Mouse (Mus musculus) forebrain, embryonic 13.5 days (tissue): ENCODE results near the gene Il17ra. TPM values are rescaled to one million over a fixed set of nuclear protein-coding genes. Genes with fewer than 3 reads are reported as not detected.

ENCODE experiments used
- ATAC-seq: fragments of 200-750 bp; cut with Nextera tagmentation; 2 replicates; pipeline ENCODE4 v1.8.0; 2017
- H3K27ac ChIP-seq: fragments of 300-500 bp; sonication (generic); 2 replicates; pipeline ENCODE4 v1.5.1; 2015; ENCODE audit warnings: inconsistent platforms, mild to moderate bottlenecking, moderate library complexity
- H3K27me3 ChIP-seq: fragments of 300-500 bp; sonication (generic); 2 replicates; pipeline ENCODE4 v1.6.1; 2015; ENCODE audit warnings: mild to moderate bottlenecking, inconsistent platforms
- H3K36me3 ChIP-seq: fragments of 300-500 bp; sonication (generic); 2 replicates; pipeline ENCODE4 v1.6.1; 2015; ENCODE audit warnings: mild to moderate bottlenecking, inconsistent platforms; ENCODE audit not compliant: poor library complexity, severe bottlenecking
- H3K4me1 ChIP-seq: fragments of 300-500 bp; sonication (generic); 2 replicates; pipeline ENCODE4 v1.6.1; 2015; ENCODE audit warnings: inconsistent platforms
- H3K4me2 ChIP-seq: fragments of 300-500 bp; sonication (generic); 2 replicates; pipeline ENCODE4 v1.6.1; 2015; ENCODE audit warnings: inconsistent platforms, mild to moderate bottlenecking, moderate library complexity
- H3K4me3 ChIP-seq: fragments of 300-500 bp; sonication (generic); 2 replicates; pipeline ENCODE4 v1.5.1; 2015; ENCODE audit warnings: mild to moderate bottlenecking, inconsistent platforms
- H3K9ac ChIP-seq: fragments of 300-500 bp; sonication (generic); 2 replicates; pipeline ENCODE4 v1.6.1; 2015; ENCODE audit warnings: mild to moderate bottlenecking, inconsistent platforms
- H3K9me3 ChIP-seq: fragments of 300-500 bp; sonication (generic); replicated peaks from 2 replicates; pipeline ENCODE4 v1.6.1; 2016; ENCODE audit warnings: inconsistent platforms
- WGBS: fragments of 180-500 bp; shearing (Covaris S2); methylation state at CpG from one replicate; pipeline ENCODE4 v1.1.7; 2015; 5-methylcytosine and 5-hydroxymethylcytosine counted together
- polyA plus RNA-seq: library from polyadenylated mRNA; unstranded; fragments of >200 nt; fragmentation: Nextera tagmentation; extraction: Ambion mirVana; gene quantifications from 2 replicates; pipeline ENCODE4 v1.2.1, GENCODE M21; 2015

Il17ra gene
- polyA plus RNA-seq, 1 experiment from 2014 or later = 4.4 TPM

GRCm38 (mm10) chr6:120473427-120473826 lies 10.4 kb downstream of the Il17ra start:
- Histone ChIP-seq H3K27me3 (no peaks in the 10 kb centered on the region), H3K9me3 (no peaks in the 10 kb centered on the region), H3K9ac (no peak overlapping the region), H3K4me2 (no peak overlapping the region), H3K36me3 (no peaks in the 10 kb centered on the region), H3K27ac (peak overlapping the region; percentile 41), H3K4me3 (no peak overlapping the region), H3K4me1 (peaks cover 28% of the 10 kb centered on the region)
- 0 out of 2 replicates have a peak, but pooled peaks have one; percentile 12 for ATAC-seq
- 38% methylated on average over 4 of the region's 5 CpGs for WGBS

DNA sequence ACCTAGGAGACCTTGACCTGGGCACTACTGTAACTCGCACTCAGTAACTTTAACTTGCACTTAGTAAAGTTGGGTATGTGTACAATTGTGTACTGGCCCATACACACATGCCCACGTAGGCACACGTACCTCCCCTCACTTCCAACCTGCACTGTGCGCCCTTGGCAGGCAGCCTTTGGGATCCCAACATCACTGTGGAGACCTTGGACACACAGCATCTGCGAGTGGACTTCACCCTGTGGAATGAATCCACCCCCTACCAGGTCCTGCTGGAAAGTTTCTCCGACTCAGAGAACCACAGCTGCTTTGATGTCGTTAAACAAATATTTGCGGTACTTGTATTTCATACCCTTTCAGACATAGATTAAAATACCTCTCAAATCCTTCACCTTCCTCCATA lies 12.2 kb downstream of the Il17ra start:
- no peak for ATAC-seq
- H3K4me2 ChIP-seq = no peak overlapping the region
- no peaks in the 10 kb centered on the region for H3K27me3 ChIP-seq
- no peak overlapping the region for H3K27ac ChIP-seq
- H3K9ac ChIP-seq = no peak overlapping the region
- H3K4me3 ChIP-seq = no peak overlapping the region
- H3K4me1 ChIP-seq = peaks cover 28% of the 10 kb centered on the region
- H3K36me3 ChIP-seq = no peaks in the 10 kb centered on the region
- WGBS = 82% methylated on average over 8 of the region's 8 CpGs
- H3K9me3 ChIP-seq = no peaks in the 10 kb centered on the region

GRCm38 (mm10) chr6:120479302-120479701 lies 16.3 kb downstream of the Il17ra start:
- no peaks in the 10 kb centered on the region for H3K27me3 ChIP-seq
- 98% methylated on average over 2 of the region's 2 CpGs for WGBS
- H3K4me3 ChIP-seq = no peak overlapping the region
- no peaks in the 10 kb centered on the region for H3K9me3 ChIP-seq
- no peak for ATAC-seq
- no peak overlapping the region for H3K4me2 ChIP-seq
- peaks cover 11% of the 10 kb centered on the region; the same call in 1 of the 2 replicates for H3K36me3 ChIP-seq
- 0 out of 2 replicates have a peak, but pooled peaks cover 3% of the 10 kb centered on the region for H3K4me1 ChIP-seq
- H3K9ac ChIP-seq = no peak overlapping the region
- H3K27ac ChIP-seq = no peak overlapping the region

DNA sequence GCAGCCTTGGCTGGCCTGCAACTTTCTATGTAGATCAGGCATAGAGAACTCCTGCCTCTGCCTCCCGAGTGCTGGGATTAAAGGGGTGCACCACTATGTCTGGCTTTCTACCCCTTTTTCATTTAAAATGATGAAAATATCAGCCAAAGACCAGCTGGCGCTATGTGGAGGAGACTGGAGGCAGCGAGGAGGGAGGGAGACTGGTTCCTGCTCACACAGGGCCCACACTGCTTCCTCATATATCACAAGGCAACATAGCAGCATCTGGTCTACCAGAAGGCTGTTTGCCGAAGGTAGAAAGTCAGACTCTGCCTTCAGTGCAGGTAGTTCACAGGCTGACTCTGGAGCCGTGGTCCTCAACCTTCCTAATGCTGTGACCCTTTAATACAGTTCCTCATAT lies 17.3 kb downstream of the Il17ra start:
- no peak for ATAC-seq
- H3K27ac ChIP-seq = no peak overlapping the region
- H3K4me1 ChIP-seq = 0 out of 2 replicates have a peak, but pooled peaks cover 3% of the 10 kb centered on the region
- no peaks in the 10 kb centered on the region for H3K27me3 ChIP-seq
- WGBS = 97% methylated on average over 5 of the region's 5 CpGs
- H3K36me3 ChIP-seq = peaks cover 11% of the 10 kb centered on the region; the same call in 1 of the 2 replicates
- no peaks in the 10 kb centered on the region for H3K9me3 ChIP-seq
- H3K4me2 ChIP-seq = no peak overlapping the region
- H3K9ac ChIP-seq = no peak overlapping the region
- H3K4me3 ChIP-seq = no peak overlapping the region

DNA sequence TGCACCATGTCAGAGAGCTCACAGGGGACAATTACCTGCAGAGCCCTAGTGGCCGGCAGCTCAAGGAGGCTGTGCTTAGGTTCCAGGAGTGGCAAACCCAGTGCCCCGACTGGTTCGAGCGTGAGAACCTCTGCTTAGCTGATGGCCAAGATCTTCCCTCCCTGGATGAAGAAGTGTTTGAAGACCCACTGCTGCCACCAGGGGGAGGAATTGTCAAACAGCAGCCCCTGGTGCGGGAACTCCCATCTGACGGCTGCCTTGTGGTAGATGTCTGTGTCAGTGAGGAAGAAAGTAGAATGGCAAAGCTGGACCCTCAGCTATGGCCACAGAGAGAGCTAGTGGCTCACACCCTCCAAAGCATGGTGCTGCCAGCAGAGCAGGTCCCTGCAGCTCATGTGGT lies 18.5 kb downstream of the Il17ra start:
- Histone ChIP-seq H3K36me3 (peaks cover 11% of the 10 kb centered on the region; the same call in 1 of the 2 replicates), H3K4me2 (no peak overlapping the region), H3K4me1 (0 out of 2 replicates have a peak, but pooled peaks cover 3% of the 10 kb centered on the region), H3K9ac (no peak overlapping the region), H3K9me3 (no peaks in the 10 kb centered on the region), H3K27me3 (no peaks in the 10 kb centered on the region), H3K27ac (no peak overlapping the region), H3K4me3 (no peak overlapping the region)
- 91% methylated on average over 6 of the region's 6 CpGs for WGBS
- ATAC-seq = no peak; the same call in 1 of the 2 replicates

- no peak for ATAC-seq
- H3K27me3 ChIP-seq = no peaks in the 10 kb centered on the region
- no peak overlapping the region for H3K4me2 ChIP-seq
- no peak overlapping the region for H3K9ac ChIP-seq
- no peaks in the 10 kb centered on the region for H3K9me3 ChIP-seq
- 0 out of 2 replicates have a peak, but pooled peaks cover 3% of the 10 kb centered on the region for H3K4me1 ChIP-seq
- peaks cover 11% of the 10 kb centered on the region; the same call in 1 of the 2 replicates for H3K36me3 ChIP-seq
- no peak overlapping the region for H3K27ac ChIP-seq
- no peak overlapping the region for H3K4me3 ChIP-seq
- WGBS = 92% methylated on average over 14 of the region's 14 CpGs
Measured at GRCm38 (mm10) chr6:120482021-120482420, 19.0 kb downstream of the Il17ra start.

DNA sequence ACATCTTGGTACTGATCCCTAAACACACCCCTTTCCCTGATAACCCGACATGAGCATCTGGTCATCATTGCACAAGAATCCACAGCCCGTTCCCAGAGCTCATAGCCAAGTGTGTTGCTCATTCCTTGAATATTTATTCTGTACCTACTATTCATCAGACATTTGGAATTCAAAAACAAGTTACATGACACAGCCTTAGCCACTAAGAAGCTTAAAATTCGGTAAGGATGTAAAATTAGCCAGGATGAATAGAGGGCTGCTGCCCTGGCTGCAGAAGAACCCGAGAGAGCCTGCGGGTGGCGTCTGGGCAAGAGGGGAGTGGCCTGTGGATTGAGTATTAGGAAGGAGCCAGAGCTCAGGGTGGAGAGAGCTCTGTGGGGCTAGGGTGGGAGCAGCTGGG lies 19.7 kb downstream of the Il17ra start:
- Histone ChIP-seq H3K9ac (peak overlapping the region; percentile 21; the same call in 1 of the 2 replicates), H3K36me3 (peaks cover 11% of the 10 kb centered on the region; the same call in 1 of the 2 replicates), H3K4me1 (0 out of 2 replicates have a peak, but pooled peaks cover 3% of the 10 kb centered on the region), H3K27me3 (no peaks in the 10 kb centered on the region), H3K9me3 (no peaks in the 10 kb centered on the region), H3K4me3 (no peak overlapping the region), H3K4me2 (no peak overlapping the region), H3K27ac (no peak overlapping the region)
- WGBS = 35% methylated on average over 6 of the region's 6 CpGs
- no peak for ATAC-seq

- H3K27ac ChIP-seq = no peak overlapping the region
- no peak overlapping the region for H3K4me2 ChIP-seq
- no peak for ATAC-seq
- peaks cover 11% of the 10 kb centered on the region; the same call in 1 of the 2 replicates for H3K36me3 ChIP-seq
- H3K27me3 ChIP-seq = no peaks in the 10 kb centered on the region
- peak overlapping the region; percentile 21; the same call in 1 of the 2 replicates for H3K9ac ChIP-seq
- H3K9me3 ChIP-seq = no peaks in the 10 kb centered on the region
- no peak overlapping the region for H3K4me3 ChIP-seq
- H3K4me1 ChIP-seq = 0 out of 2 replicates have a peak, but pooled peaks cover 3% of the 10 kb centered on the region
- 42% methylated on average over 8 of the region's 8 CpGs for WGBS
Measured at GRCm38 (mm10) chr6:120483211-120483626, 20.2 kb downstream of the Il17ra start.

DNA sequence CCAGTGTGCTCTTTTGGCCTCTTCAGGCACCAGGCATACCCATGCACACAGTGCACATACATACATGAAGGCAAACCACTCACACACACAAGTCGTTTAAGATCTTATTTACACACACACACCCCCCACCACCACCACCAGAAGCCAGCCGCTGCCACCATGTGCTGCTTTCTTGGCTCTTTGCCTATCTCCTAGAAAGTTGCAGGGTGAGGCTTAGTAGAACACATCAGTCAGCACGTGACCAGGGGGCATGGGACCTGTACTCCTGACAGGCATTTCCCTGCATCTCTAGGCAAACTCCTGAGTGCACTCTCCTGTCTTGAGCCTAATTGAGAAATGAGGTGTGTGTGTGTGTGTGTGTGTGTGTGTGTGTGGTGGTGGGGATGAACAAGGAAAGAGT lies 22.0 kb downstream of the Il17ra start:
- Histone ChIP-seq H3K27ac (no peak overlapping the region), H3K4me3 (no peak overlapping the region), H3K27me3 (no peaks in the 10 kb centered on the region), H3K9me3 (no peaks in the 10 kb centered on the region), H3K36me3 (peaks cover 11% of the 10 kb centered on the region; the same call in 1 of the 2 replicates), H3K9ac (no peak overlapping the region), H3K4me1 (peaks cover 9% of the 10 kb centered on the region), H3K4me2 (no peak overlapping the region)
- ATAC-seq = no peak
- 70% methylated on average over 3 of the region's 3 CpGs for WGBS

GRCm38 (mm10) chr6:120486051-120486510 lies 23.0 kb downstream of the Il17ra start:
- no peak overlapping the region for H3K4me2 ChIP-seq
- WGBS = 76% methylated on average over 8 of the region's 8 CpGs
- no peak overlapping the region for H3K27ac ChIP-seq
- no peak for ATAC-seq
- H3K4me1 ChIP-seq = peaks cover 19% of the 10 kb centered on the region
- H3K4me3 ChIP-seq = no peak overlapping the region
- H3K36me3 ChIP-seq = peaks cover 7% of the 10 kb centered on the region; the same call in 1 of the 2 replicates
- no peaks in the 10 kb centered on the region for H3K9me3 ChIP-seq
- H3K9ac ChIP-seq = no peak overlapping the region
- no peaks in the 10 kb centered on the region for H3K27me3 ChIP-seq

GRCm38 (mm10) chr6:120488647-120489046 lies 25.6 kb downstream of the Il17ra start:
- no peak for ATAC-seq
- Histone ChIP-seq H3K36me3 (no peaks in the 10 kb centered on the region), H3K4me1 (peaks cover 38% of the 10 kb centered on the region), H3K4me2 (no peak overlapping the region), H3K27me3 (peaks cover 17% of the 10 kb centered on the region), H3K27ac (no peak overlapping the region), H3K9me3 (no peaks in the 10 kb centered on the region), H3K4me3 (no peak overlapping the region), H3K9ac (no peak overlapping the region)
- 78% methylated on average over 3 of the region's 3 CpGs for WGBS

GRCm38 (mm10) chr6:120489461-120489860 lies 26.4 kb downstream of the Il17ra start:
- WGBS = 72% methylated on average over 2 of the region's 2 CpGs
- no peaks in the 10 kb centered on the region for H3K36me3 ChIP-seq
- no peak overlapping the region for H3K9ac ChIP-seq
- peaks cover 40% of the 10 kb centered on the region for H3K4me1 ChIP-seq
- H3K27me3 ChIP-seq = peaks cover 17% of the 10 kb centered on the region
- H3K4me2 ChIP-seq = no peak overlapping the region
- no peak for ATAC-seq
- no peak overlapping the region for H3K4me3 ChIP-seq
- H3K27ac ChIP-seq = no peak overlapping the region
- no peaks in the 10 kb centered on the region for H3K9me3 ChIP-seq

DNA sequence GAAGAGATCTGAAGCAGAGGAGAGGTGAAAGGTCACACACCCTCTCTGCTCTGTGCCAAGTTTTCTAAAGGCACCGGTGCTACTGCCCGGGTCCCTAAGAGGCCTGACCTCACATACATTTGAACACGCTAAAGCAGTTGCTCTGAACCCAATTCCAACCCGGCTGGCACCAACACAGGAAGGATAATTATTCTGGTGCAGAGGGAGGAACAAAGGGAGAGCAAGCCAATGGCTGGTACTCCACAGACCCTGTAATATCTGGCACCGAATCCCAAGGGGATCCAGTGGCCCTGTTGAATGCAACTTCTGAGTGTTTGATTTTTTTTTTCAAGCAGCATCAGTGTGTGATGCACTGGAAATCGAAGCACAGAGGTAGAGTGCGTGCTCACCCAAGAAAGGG lies 28.0 kb downstream of the Il17ra start:
- peak overlapping the region; percentile 81 for H3K4me2 ChIP-seq
- H3K4me3 ChIP-seq = peak overlapping the region; percentile 76
- peaks cover 17% of the 10 kb centered on the region for H3K27me3 ChIP-seq
- 38% methylated on average over 7 of the region's 7 CpGs for WGBS
- peaks cover 43% of the 10 kb centered on the region for H3K4me1 ChIP-seq
- H3K9ac ChIP-seq = peak overlapping the region; percentile 87; the same call in 1 of the 2 replicates
- H3K36me3 ChIP-seq = no peaks in the 10 kb centered on the region
- no peak for ATAC-seq
- H3K27ac ChIP-seq = no peak overlapping the region
- H3K9me3 ChIP-seq = no peaks in the 10 kb centered on the region
